ENCODE assay signal across 7 mouse cellular contexts in the genomic region with DNA sequence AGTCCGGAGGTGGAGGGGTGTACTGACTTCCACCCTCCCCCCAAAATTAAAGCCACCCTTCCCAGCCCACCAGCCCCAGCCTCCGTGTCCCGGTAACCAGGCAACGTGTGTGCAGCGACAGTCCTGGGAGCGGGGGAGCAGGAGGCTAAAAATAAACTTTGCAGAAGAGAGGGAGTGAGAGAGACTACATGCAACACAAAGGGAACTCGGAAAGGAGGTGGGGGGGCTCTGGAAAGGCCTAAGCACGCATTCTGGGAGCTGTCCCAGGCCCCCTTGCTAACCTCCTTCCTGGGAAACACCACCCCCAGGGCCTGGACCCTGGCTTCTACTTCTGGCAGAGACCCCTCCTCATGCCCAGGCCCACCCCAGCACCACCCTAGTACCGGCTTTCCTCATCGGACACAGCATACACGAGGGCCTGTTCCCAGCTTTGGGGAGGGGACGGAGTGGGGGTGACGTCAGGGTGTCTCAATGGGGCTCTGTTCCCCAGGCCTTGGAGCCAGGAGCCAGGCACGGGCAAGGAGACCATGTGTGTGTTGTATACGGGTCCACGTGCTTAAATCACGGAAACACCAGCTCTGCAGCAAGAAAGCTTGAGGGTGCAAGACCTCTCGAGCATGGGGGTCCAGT. TPM values are rescaled to one million over a fixed set of nuclear protein-coding genes. Genes with fewer than 3 reads are reported as not detected.
DNase-seq lines count a peak whose midpoint lies in the region; ATAC-seq and TF ChIP-seq lines count a peak whose summit lies in the region.

No protein-coding gene starts in this region.

- TF ChIP-seq EP300 in ES-Bruce4 (IDR thresholded peaks at IDR 0.05; ENCODE audit: insufficient read depth, low read depth, low read length) = no peak

- peaks cover 28% of the 10 kb centered on the region for H3K36me3 ChIP-seq in ES-Bruce4 (ENCODE audit: control insufficient read depth, insufficient read depth, low read length, poor library complexity, severe bottlenecking)
- peaks cover 10% of the 10 kb centered on the region for H3K36me3 ChIP-seq in embryonic facial prominence, embryonic 11.5 days (replicated peaks; ENCODE audit: control insufficient read depth, insufficient read depth, low read depth, low read length)
- H3K36me3 ChIP-seq in heart, embryonic 16.5 days (ENCODE audit: control insufficient read depth, insufficient read depth) = peaks cover 18% of the 10 kb centered on the region
- H3K36me3 ChIP-seq in splenic B cell, adult 2 months (ENCODE audit: control insufficient read depth, insufficient read depth, low read length, poor library complexity, severe bottlenecking) = no peaks in the 10 kb centered on the region; the same call in 1 of the 2 replicates

- peak; percentile 15 for ATAC-seq in embryonic facial prominence, embryonic 11.5 days (replicated peaks; ENCODE audit: insufficient number of reproducible peaks, low FRiP score, low TSS enrichment, low read depth)
- peak; percentile 7 for ATAC-seq in heart, embryonic 16.5 days (replicated peaks; ENCODE audit: extremely low read depth, insufficient read depth, low FRiP score)

- DNase-seq in 3T3-L1 (ENCODE audit: low read depth, low spot score) = peak; percentile 51
- peak; percentile 39 for DNase-seq in embryonic facial prominence, embryonic 11.5 days (ENCODE audit: low spot score)
- peak; percentile 83 for DNase-seq in left cerebral cortex, adult 11 months (ENCODE audit: low spot score)
- peak; percentile 54 to 69 for DNase-seq in lung, postnatal 4 days
- peak; percentile 22 for DNase-seq in splenic B cell, adult 2 months (ENCODE audit: low read depth, low spot score)

- H3K4me3 ChIP-seq in ES-Bruce4 (ENCODE audit: low read depth, low read length) = peak overlapping the region; percentile 70
- peak overlapping the region; percentile 99 for H3K4me3 ChIP-seq in embryonic facial prominence, embryonic 11.5 days (ENCODE audit: low read depth, low read length)
- H3K4me3 ChIP-seq in heart, embryonic 16.5 days (ENCODE audit: low read length) = peak overlapping the region; percentile 100

- H3K27ac ChIP-seq in ES-Bruce4 (ENCODE audit: insufficient read depth, low read length) = peak overlapping the region; percentile 15; the same call in 1 of the 2 replicates
- peak overlapping the region; percentile 98 for H3K27ac ChIP-seq in embryonic facial prominence, embryonic 11.5 days (replicated peaks; ENCODE audit: low read depth, low read length)
- peak overlapping the region; percentile 99 for H3K27ac ChIP-seq in heart, embryonic 16.5 days (ENCODE audit: low read length)

- H3K4me2 ChIP-seq in embryonic facial prominence, embryonic 11.5 days (ENCODE audit: low read depth, low read length) = peak overlapping the region; percentile 95
- H3K4me2 ChIP-seq in heart, embryonic 16.5 days (ENCODE audit: low read depth, low read length) = peak overlapping the region; percentile 98

- peak overlapping the region; percentile 99 for H3K9ac ChIP-seq in ES-Bruce4 (ENCODE audit: low read depth, poor library complexity, severe bottlenecking)
- H3K9ac ChIP-seq in embryonic facial prominence, embryonic 11.5 days (replicated peaks; ENCODE audit: low read length) = peak overlapping the region; percentile 93
- peak overlapping the region; percentile 99 for H3K9ac ChIP-seq in heart, embryonic 16.5 days (ENCODE audit: low read length)

- under 1% methylated on average over 18 of the region's 18 CpGs for WGBS in embryonic facial prominence, embryonic 11.5 days
- WGBS in heart, embryonic 16.5 days = under 1% methylated on average over 18 of the region's 18 CpGs

- no peak for TF ChIP-seq CTCF in ES-Bruce4 (IDR thresholded peaks at IDR 0.05; ENCODE audit: low read depth, low read length)

- peaks cover 2% of the 10 kb centered on the region for H3K4me1 ChIP-seq in ES-Bruce4 (ENCODE audit: control insufficient read depth, insufficient read depth, low read length)
- peaks cover 14% of the 10 kb centered on the region for H3K4me1 ChIP-seq in embryonic facial prominence, embryonic 11.5 days (ENCODE audit: control insufficient read depth, insufficient read depth, low read length)
- H3K4me1 ChIP-seq in heart, embryonic 16.5 days (ENCODE audit: control insufficient read depth, insufficient read depth, low read length) = peaks cover 41% of the 10 kb centered on the region

- no peak for TF ChIP-seq POLR2A in ES-Bruce4 (IDR thresholded peaks at IDR 0.05; ENCODE audit: insufficient read depth, low read length)

- no peaks in the 10 kb centered on the region for H3K27me3 ChIP-seq in ES-Bruce4 (ENCODE audit: control insufficient read depth, insufficient read depth, low read length, poor library complexity, severe bottlenecking)
- no peaks in the 10 kb centered on the region for H3K27me3 ChIP-seq in embryonic facial prominence, embryonic 11.5 days (ENCODE audit: control insufficient read depth, insufficient read depth, low read length)
- H3K27me3 ChIP-seq in heart, embryonic 16.5 days (ENCODE audit: control insufficient read depth, insufficient read depth, low read length) = no peaks in the 10 kb centered on the region
- no peaks in the 10 kb centered on the region; the same call in 1 of the 2 replicates for H3K27me3 ChIP-seq in splenic B cell, adult 2 months (ENCODE audit: control insufficient read depth, insufficient read depth, low read length, poor library complexity, severe bottlenecking)

- no peaks in the 10 kb centered on the region for H3K9me3 ChIP-seq in ES-Bruce4 (replicated peaks; ENCODE audit: control insufficient read depth, insufficient read depth, low read length, poor library complexity, severe bottlenecking)
- H3K9me3 ChIP-seq in embryonic facial prominence, embryonic 11.5 days (replicated peaks; ENCODE audit: control insufficient read depth, low read length) = no peaks in the 10 kb centered on the region
- no peaks in the 10 kb centered on the region for H3K9me3 ChIP-seq in heart, embryonic 16.5 days (replicated peaks; ENCODE audit: control insufficient read depth, low read length)

RNA-seq across cellular contexts. Expression of gene Erf, which starts 2.4 kb away (rescaled TPM):
- 61.8 and 63.8 TPM in 2 replicates for polyA plus RNA-seq in ES-Bruce4 (2011; ENCODE audit: insufficient read depth, insufficient read length, low read depth, missing spikeins)
- 19.4 and 22.6 TPM in 2 replicates for polyA plus RNA-seq in embryonic facial prominence, embryonic 11.5 days (2014; fragmentation: Nextera tagmentation; extraction: Ambion mirVana)
- 8.5 and 11.2 TPM in 2 replicates for polyA plus RNA-seq in heart, embryonic 16.5 days (2015; fragmentation: Nextera tagmentation; extraction: Ambion mirVana)

RNA-seq across cellular contexts. Expression of gene Gsk3a, which starts 10.5 kb away (rescaled TPM):
- 77.3 and 84.3 TPM in 2 replicates for polyA plus RNA-seq in ES-Bruce4 (2011; ENCODE audit: insufficient read depth, insufficient read length, low read depth, missing spikeins)
- 12.6 and 15.7 TPM in 2 replicates for polyA plus RNA-seq in embryonic facial prominence, embryonic 11.5 days (2014; fragmentation: Nextera tagmentation; extraction: Ambion mirVana)
- polyA plus RNA-seq in heart, embryonic 16.5 days (2015; fragmentation: Nextera tagmentation; extraction: Ambion mirVana) = 6.7 and 6.8 TPM in 2 replicates

RNA-seq across cellular contexts. Expression of gene Cic, which starts 19.4 kb away (rescaled TPM):
- 128 and 141 TPM in 2 replicates for polyA plus RNA-seq in ES-Bruce4 (2011; ENCODE audit: insufficient read depth, insufficient read length, low read depth, missing spikeins)
- polyA plus RNA-seq in embryonic facial prominence, embryonic 11.5 days (2014; fragmentation: Nextera tagmentation; extraction: Ambion mirVana) = 26.6 and 27.0 TPM in 2 replicates
- 22.7 and 24.7 TPM in 2 replicates for polyA plus RNA-seq in heart, embryonic 16.5 days (2015; fragmentation: Nextera tagmentation; extraction: Ambion mirVana)

RNA-seq across cellular contexts. Expression of gene Zfp526, which starts 26.9 kb away (rescaled TPM):
- 6.5 and 7.2 TPM in 2 replicates for polyA plus RNA-seq in ES-Bruce4 (2011; ENCODE audit: insufficient read depth, insufficient read length, low read depth, missing spikeins)
- polyA plus RNA-seq in embryonic facial prominence, embryonic 11.5 days (2014; fragmentation: Nextera tagmentation; extraction: Ambion mirVana) = 2.5 and 3.5 TPM in 2 replicates
- polyA plus RNA-seq in heart, embryonic 16.5 days (2015; fragmentation: Nextera tagmentation; extraction: Ambion mirVana) = 2.2 and 2.3 TPM in 2 replicates

RNA-seq across cellular contexts. Expression of gene Dedd2, which starts 27.7 kb away (rescaled TPM):
- 9.6 and 10.2 TPM in 2 replicates for polyA plus RNA-seq in ES-Bruce4 (2011; ENCODE audit: insufficient read depth, insufficient read length, low read depth, missing spikeins)
- polyA plus RNA-seq in embryonic facial prominence, embryonic 11.5 days (2014; fragmentation: Nextera tagmentation; extraction: Ambion mirVana) = 7.7 and 7.9 TPM in 2 replicates
- 8.3 and 8.6 TPM in 2 replicates for polyA plus RNA-seq in heart, embryonic 16.5 days (2015; fragmentation: Nextera tagmentation; extraction: Ambion mirVana)

Comparison
In these comparisons a context has a peak if more than half of its experiments do, and no peak if none do; other contexts are left out.
1. Peak in every context shown above with its lines: DNase-seq, ATAC-seq, H3K4me3 ChIP-seq and H3K27ac ChIP-seq.
2. DNase-seq: peak in every context shown above with its lines; median percentile 83 in left cerebral cortex, adult 11 months; 62 in lung, postnatal 4 days; 51 in 3T3-L1; 39 in embryonic facial prominence, embryonic 11.5 days; 22 in splenic B cell, adult 2 months.
3. H3K27ac ChIP-seq: peak in every context shown above with its lines; median percentile 99 in heart, embryonic 16.5 days; 98 in embryonic facial prominence, embryonic 11.5 days; 15 in ES-Bruce4.